Mouse (Mus musculus) frontal cortex, postnatal 14 days (tissue): Measurements from ENCODE around the gene Fgfr3.
A peak's percentile ranks its signal among the peaks of the same experiment; 100 is the strongest.

Experiments
- DNase-seq, 2 experiments: peaks; one replicate each; pipeline ENCODE4 v3.0.0; 2022; ENCODE audit warnings: low spot score in 2 of 2

The Fgfr3 gene

DNA sequence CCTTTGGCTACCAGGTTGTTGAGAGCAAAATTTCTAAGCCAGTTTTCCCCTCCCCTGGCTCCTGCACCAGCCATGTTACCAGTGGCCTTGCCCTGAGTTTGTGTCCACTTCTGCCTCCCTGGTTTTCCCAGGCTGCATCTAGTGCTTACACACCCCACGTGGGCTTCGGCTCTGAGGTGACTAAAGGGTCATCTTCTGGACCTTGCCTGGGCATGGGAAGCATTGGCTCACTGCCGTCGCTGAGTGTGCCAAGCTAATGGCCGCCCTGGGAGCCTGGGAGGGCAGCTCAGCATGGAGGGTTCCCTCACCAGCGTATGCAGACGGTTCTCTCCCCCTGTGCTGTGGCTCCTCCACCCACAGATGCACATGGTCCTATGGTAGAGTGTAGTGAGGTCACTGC is 7.4 kb downstream of the Fgfr3 start:
- no peak for DNase-seq

DNA sequence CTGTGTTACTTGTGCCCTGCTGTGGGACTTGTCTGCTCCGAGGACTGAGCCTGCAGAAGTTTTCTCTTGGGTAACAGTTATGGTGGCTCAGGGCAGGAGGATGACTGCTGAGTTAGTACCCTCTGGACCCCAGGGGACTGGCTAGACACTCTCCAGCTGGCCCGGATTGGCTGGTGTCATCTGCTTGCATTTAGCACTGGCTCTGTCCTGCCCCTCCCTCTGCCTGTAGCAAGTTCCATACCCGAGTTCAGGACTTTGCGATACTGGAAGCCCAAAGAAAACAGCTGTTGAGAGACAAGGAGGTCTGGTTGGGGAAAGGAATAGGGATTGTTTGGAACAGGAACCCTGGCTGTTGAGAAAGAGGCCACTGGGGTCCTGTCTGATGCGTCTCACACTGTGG is 9.0 kb downstream of the Fgfr3 start:
- no peak for DNase-seq

DNA sequence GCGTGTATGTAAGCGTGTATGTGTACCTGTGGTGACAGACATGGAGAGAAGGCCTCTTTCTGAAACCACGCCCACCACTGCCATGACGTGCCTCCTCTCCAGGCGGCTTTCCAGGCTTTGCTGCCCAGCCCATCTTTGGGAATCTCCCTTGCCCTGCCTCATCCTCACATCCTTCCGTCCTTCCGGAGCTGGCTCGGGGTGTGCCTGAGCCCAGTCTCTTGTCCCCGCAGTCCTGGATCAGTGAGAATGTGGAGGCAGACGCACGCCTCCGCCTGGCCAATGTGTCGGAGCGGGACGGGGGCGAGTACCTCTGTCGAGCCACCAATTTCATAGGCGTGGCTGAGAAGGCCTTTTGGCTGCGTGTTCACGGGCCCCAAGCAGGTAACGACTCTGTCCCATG is 9.6 kb downstream of the Fgfr3 start:
- no peak for DNase-seq

DNA sequence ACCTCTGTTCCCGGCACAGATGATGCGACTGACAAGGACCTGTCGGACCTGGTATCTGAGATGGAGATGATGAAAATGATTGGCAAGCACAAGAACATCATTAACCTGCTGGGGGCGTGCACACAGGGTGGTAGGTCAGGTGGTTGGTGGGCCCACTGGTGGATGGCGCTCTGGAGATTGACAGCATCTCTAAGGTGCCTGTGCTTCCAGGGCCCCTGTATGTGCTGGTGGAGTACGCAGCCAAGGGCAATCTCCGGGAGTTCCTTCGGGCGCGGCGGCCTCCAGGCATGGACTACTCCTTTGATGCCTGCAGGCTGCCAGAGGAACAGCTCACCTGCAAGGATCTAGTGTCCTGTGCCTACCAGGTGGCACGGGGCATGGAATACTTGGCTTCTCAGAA is 12.4 kb downstream of the Fgfr3 start:
- no peak for DNase-seq

DNA sequence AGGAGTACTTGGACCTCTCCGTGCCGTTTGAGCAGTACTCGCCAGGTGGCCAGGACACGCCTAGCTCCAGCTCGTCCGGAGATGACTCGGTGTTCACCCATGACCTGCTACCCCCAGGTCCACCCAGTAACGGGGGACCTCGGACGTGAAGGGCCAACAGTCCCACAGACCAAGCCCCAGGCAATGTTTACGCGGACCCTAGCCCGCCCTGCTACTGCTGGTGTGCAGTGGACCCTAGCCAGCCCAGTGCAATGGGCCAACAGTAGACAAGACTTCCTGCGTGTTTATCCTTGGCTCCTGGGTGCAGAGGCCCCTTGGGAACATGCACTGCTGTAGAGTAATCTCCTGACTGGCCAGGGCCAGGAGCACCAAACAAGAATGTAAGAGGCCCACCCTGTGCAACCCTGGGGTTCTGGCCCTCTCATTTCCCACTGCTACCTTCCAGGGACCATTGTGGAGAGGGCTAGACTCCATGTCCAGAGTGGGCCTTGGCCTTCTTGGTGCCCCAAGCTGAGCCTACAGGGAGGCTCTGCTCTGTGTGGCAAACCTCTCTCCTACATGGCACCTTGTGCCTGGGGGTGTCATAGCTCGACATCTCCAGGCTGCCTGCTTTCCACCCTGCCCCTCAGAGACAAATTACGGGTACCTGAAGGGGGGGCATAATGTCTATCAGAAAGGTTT is 14.1 kb downstream of the Fgfr3 start:
- no peak for DNase-seq

DNA sequence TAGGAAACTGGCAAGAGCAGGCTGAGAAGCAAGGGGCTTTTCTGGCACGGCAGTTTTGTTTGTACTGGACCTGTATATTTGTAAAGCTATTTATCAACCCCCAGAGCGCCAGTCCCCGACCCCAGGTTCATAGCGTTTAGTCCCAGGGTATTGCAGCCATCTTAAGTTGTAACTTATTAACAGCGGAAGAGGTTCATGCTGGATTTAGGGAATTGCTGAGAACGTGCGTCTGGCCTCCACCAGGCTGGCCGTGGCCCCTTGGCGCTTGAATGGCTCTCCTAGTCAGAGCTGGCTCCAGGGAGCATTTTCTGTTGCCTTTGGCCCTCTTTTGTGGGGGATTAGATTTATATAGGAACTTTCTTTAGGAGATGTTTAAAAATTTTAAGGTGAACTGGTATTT is 14.8 kb downstream of the Fgfr3 start:
- no peak for DNase-seq

DNA sequence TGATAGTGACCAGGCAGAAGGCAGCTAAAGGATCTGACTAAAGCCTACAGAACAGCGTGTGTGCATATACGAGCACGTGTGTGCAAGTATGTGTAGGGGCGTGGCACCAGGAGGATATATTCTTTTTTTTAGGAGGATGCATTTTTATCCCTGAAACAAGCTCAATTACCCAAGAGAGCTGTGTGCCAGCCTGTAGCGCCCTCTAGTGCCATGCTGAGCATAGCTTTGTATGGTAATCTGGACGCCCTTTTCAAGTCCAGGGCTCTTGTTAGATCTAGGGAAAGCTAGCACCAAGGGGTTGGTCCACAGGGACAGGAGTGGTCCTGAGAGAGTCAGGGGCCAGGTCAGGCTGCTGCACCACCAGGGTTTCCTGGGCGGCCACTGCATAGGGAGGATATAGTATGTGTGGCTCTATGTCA is 16.4 kb downstream of the Fgfr3 start:
- peak in 1 of 2 experiments; percentile 64 for DNase-seq

DNA sequence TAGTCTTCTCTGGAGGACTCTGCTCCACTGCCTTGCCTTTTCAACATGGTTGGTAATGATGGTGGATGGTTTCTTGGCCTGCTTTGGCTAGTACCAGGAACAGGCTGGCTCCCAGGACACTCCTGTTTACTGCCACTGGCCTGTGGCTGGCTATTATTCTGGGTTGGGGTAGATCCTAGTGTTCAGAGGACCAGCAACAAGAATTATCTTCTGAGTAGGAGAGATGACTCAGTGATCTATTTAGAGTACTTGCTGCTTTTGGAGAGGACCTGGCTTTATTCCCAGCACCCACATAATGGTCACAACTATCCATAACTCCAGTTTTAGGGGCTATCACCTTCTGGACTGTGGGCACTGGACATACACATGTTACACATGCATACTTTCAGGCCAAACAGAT is 16.9 kb downstream of the Fgfr3 start:
- DNase-seq, result no peak

DNA sequence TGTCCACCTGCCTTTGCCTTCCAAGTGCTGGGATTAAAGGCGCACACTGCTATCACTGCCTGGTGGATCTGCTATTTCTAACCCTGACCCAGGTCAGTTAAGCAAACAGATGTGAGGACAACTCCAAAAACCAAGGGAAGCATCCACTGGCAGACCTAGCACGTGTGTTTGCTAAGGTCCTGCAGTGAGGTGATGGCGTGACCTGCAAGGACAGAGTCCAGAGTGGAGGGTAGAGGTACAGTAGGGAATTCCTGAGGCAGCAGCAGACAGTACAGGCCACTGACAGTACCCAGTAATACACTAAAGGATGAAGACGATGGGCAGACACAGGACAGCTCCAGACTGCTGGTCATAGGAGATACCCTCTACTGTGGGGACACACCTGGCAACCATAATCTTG is 19.1 kb downstream of the Fgfr3 start:
- DNase-seq, result no peak

DNA sequence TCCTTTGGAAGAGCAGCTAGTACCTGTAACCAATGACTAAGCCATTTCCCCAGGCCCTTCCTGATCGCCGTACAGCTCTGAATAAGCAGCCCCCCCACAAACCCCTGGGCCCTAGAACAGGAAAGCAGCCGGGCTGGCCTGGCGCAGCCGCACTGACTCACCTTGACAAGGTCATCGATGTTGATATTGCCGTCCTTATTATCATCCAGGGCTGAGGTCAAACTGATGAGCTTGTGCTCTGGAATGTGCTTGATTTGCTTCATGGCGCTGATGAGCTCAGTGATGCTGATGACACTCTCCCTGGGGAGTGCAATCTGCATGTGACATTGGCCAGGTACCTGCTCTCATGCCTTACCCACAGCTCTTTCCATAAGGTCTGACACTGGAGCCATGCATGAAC is 22.0 kb downstream of the Fgfr3 start:
- no peak for DNase-seq

DNA sequence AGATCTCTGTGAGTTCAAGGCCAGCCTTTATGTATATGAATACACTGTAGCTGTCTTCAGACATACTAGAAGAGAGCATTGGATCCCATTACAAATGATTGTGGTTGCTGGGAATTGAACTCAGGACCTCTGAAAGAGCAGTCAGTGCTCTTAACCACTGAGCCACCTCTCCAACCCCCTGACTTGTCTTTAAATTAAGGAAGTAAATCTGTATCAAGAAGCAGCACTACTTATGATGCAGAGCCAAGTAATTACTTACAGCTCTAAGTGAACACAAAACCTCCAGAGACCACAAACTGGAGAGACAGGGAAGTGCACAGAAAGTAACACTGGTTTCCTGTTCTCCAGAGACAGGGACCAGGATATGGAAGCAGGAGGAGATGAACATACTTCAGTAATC is 55.7 kb downstream of the Fgfr3 start:
- no peak for DNase-seq

DNA sequence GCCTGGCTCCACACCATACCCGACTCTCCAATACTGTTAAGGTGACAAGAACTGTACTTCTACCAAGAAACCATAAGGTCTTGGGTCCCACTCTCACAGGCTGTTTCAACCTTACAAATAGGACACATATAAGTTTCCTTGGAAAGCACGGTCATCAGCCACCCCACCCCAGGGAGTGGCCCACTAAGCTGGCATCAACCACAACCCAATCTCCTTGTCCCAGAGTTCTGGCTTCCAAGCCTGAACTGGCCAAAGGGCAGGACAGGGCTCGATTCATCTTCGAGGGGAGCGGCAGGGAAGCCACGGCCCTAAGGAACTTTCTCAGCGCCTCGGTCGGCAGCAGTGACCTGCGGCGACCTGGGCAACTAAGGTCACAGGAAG is 60.5 kb downstream of the Fgfr3 start:
- DNase-seq, result no peak

DNA sequence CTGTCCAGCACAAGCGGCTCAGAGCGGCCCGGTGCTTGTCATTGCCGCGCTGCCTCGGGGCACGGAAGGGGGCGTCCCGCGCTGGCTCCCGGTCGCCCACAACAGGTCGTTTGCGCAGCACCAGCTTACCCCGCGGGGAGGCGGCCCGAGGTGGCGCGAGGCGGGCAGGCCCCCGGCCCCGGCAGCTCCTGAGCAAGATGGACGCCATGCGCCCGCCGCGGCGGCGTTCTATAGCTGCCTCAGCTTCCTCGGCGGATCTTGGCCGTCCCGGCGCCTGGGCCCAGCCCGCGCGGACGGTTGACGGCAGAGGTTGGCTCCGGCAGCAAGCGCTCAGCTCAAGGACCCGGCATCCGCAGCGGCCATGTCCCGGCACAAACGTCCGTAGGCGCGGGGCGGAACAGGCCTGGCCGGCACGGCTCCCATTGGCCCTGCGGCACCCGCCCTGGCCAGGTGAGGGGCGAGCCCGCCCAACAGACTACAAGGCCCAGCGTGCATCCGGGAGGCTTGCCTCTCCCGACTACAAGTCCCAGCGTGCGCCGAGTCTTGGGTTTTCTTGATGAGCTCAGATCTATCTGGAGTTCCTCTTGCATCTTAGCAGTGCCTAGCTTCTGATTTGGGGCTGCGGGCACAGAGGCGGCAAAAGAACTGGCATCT is 61.0 kb downstream of the Fgfr3 start, which contains the start of gene Letm1:
TSS of gene Letm1 (minus strand) at position 473 of the 654 bp plus-strand sequence.
- DNase-seq, result peak; percentile 93 to 95

DNA sequence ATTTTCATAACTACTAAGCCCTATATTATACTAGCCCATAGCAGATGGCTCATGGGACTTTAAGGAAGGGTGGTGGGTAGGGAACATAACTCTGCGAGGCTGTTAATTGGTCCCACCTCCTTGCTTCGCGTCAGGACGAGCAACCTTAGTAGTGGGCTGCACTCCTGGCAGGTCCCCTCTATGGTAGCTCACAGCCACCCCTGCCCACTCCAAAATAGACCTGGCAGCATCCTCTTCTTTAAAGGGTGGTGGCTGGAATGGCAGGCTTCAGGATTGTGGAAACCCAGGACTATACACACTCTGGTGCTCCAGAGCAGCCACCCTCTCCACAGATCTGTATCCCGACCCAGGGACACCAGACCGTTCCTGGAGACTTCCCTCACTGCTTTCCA is 61.5 kb downstream of the Fgfr3 start:
- no peak for DNase-seq
